Mouse (Mus musculus) layer of hippocampus, postnatal 14 days (tissue): ENCODE data around the gene Gm20896. TPM values are rescaled to one million over a fixed set of nuclear protein-coding genes. Genes with fewer than 3 reads are reported as not detected.
"Not testable (repeated sequence)": the region's sequence is repeated elsewhere in the genome, so short reads cannot be mapped to it uniquely, and the experiment has no call there.

ENCODE experiments used
- DNase-seq, 2 experiments: peaks; one replicate each; pipeline ENCODE4 v3.0.0; 2021 to 2022; ENCODE audit warnings: low spot score in 2 of 2, mixed read lengths in 1 of 2
- long read RNA-seq, 2 experiments: library from polyadenylated mRNA; stranded (forward); transcript quantifications; one replicate each; pipeline ENCODE4 v2.0.0; 2021
- total RNA-seq, 2 experiments: library from RNA; stranded (reverse); gene quantifications; 2 replicates each; pipeline ENCODE4 v1.2.3; 2021

The Gm20896 gene
- not detected for total RNA-seq
- long read RNA-seq, experiment 1, result 0 reads
- long read RNA-seq, experiment 2, result 0 reads

- DNase-seq, result not testable (repeated sequence)
These were observed at the start of gene Gm20896 for GRCm38 (mm10) chrY:35921426-35921825. TSS of gene Gm20896 (minus strand) at chrY:35921526.
